Mouse (Mus musculus) CH12.LX (cell line): Measurements from ENCODE around the gene 1700020L24Rik. TPM values are rescaled to one million over a fixed set of nuclear protein-coding genes. Genes with fewer than 3 reads are reported as not detected.

Experiments
- DNase-seq: peaks from one replicate; pipeline ENCODE4 v3.0.0-alpha.2; 2013; ENCODE audit errors: extremely low read depth
- H3K27ac ChIP-seq: 2 replicates; pipeline ENCODE4 v1.5.1; 2012; ENCODE audit warnings: low read depth, mild to moderate bottlenecking, control low read depth, moderate library complexity; ENCODE audit not compliant: insufficient read depth
- H3K27me3 ChIP-seq: replicated peaks from 2 replicates; pipeline ENCODE3; 2012; ENCODE audit warnings: inconsistent platforms
- H3K36me3 ChIP-seq, 2 experiments: replicated peaks in 1 of 2; 2 replicates each; pipeline versions ENCODE3 to v1.6.1; 2012; ENCODE audit warnings: inconsistent platforms in 1 of 2, low read length in 1 of 2, mild to moderate bottlenecking in 1 of 2, mixed read lengths in 1 of 2, moderate library complexity in 1 of 2; ENCODE audit not compliant: control insufficient read depth in 1 of 2, insufficient read depth in 1 of 2
- H3K4me1 ChIP-seq, 2 experiments: 2 replicates each; pipeline ENCODE4 v1.6.1; 2012; ENCODE audit warnings: inconsistent platforms in 1 of 2, moderate library complexity in 1 of 2; ENCODE audit not compliant: insufficient read depth in 2 of 2, control insufficient read depth in 1 of 2
- H3K4me2 ChIP-seq: 2 replicates; pipeline ENCODE4 v1.6.1; 2012; ENCODE audit warnings: low read depth, mild to moderate bottlenecking, control low read depth; ENCODE audit not compliant: poor library complexity, insufficient read depth, severe bottlenecking
- H3K4me3 ChIP-seq, 3 experiments: fragments of 150-350 bp in 1 of 3; sonication (generic) in 1 of 3; replicated peaks in 1 of 3; 2 replicates each; pipeline versions ENCODE3 to v1.5.1; 2011 to 2012; ENCODE audit warnings: low read depth in 2 of 3, low read length in 2 of 3, mild to moderate bottlenecking in 2 of 3, moderate library complexity in 2 of 3, control low read depth in 1 of 3, improper control_type of control experiment in 1 of 3, inconsistent platforms in 1 of 3, mixed read lengths in 1 of 3; ENCODE audit not compliant: poor library complexity in 1 of 3
- H3K79me2 ChIP-seq: replicated peaks from 2 replicates; pipeline ENCODE4 v1.6.1; 2012; ENCODE audit warnings: mild to moderate bottlenecking, moderate library complexity; ENCODE audit not compliant: control insufficient read depth, poor library complexity, insufficient read depth, severe bottlenecking; ENCODE audit errors: extremely low read depth
- H3K9ac ChIP-seq: 2 replicates; pipeline ENCODE4 v1.6.1; 2012; ENCODE audit warnings: low read depth, mild to moderate bottlenecking, control low read depth, moderate library complexity; ENCODE audit not compliant: insufficient read depth
- H3K9me3 ChIP-seq: replicated peaks from 2 replicates; pipeline ENCODE3; 2012; ENCODE audit warnings: low read length, inconsistent platforms, mixed read lengths
- E2F4 ChIP-seq: IDR thresholded peaks from 2 replicates; pipeline ENCODE4 v1.6.1; 2011; ENCODE audit warnings: low read depth, low read length, improper control_type of control experiment; ENCODE audit not compliant: insufficient replicate concordance
- ELF1 ChIP-seq: IDR thresholded peaks from 2 replicates; pipeline ENCODE4 v1.6.1; 2014; ENCODE audit warnings: low read depth, mild to moderate bottlenecking, inconsistent platforms, low read length, improper control_type of control experiment
- GABPA ChIP-seq: IDR thresholded peaks from 2 replicates; pipeline ENCODE4 v1.6.1; 2012; ENCODE audit warnings: low read depth, low read length, improper control_type of control experiment, inconsistent platforms; ENCODE audit not compliant: insufficient replicate concordance
- HCFC1 ChIP-seq: IDR thresholded peaks from 2 replicates; pipeline ENCODE4 v1.6.1; 2012; ENCODE audit warnings: low read depth, mild to moderate bottlenecking, inconsistent platforms, low read length, improper control_type of control experiment
- IRF4 ChIP-seq: IDR thresholded peaks from 2 replicates; pipeline ENCODE4 v1.6.1; 2014; ENCODE audit warnings: low read depth, mild to moderate bottlenecking, inconsistent platforms, low read length, improper control_type of control experiment
- KAT2A ChIP-seq: IDR thresholded peaks from 2 replicates; pipeline ENCODE4 v1.6.1; 2012; ENCODE audit warnings: low read length, improper control_type of control experiment, inconsistent platforms; ENCODE audit not compliant: insufficient replicate concordance
- MAX ChIP-seq: IDR thresholded peaks from 2 replicates; pipeline ENCODE4 v1.6.1; 2011; ENCODE audit warnings: low read length, improper control_type of control experiment
- MEF2A ChIP-seq: IDR thresholded peaks from 2 replicates; pipeline ENCODE4 v1.6.1; 2014; ENCODE audit warnings: low read depth, mild to moderate bottlenecking, inconsistent platforms, low read length, improper control_type of control experiment, borderline replicate concordance
- NRF1 ChIP-seq: IDR thresholded peaks from 2 replicates; pipeline ENCODE4 v1.6.1; 2014; ENCODE audit warnings: low read depth, mild to moderate bottlenecking, inconsistent platforms, low read length, improper control_type of control experiment, moderate library complexity
- RCOR1 ChIP-seq: conservative IDR thresholded peaks from 2 replicates; pipeline ENCODE4 v1.6.1; 2012; ENCODE audit warnings: low read depth, mild to moderate bottlenecking, inconsistent platforms, low read length, improper control_type of control experiment
- SIN3A ChIP-seq: IDR thresholded peaks from 2 replicates; pipeline ENCODE4 v1.6.1; 2012; ENCODE audit warnings: low read length, improper control_type of control experiment, inconsistent platforms
- SMC3 ChIP-seq: IDR thresholded peaks from 2 replicates; pipeline ENCODE4 v1.6.1; 2011; ENCODE audit warnings: low read depth, low read length, improper control_type of control experiment
- TCF12 ChIP-seq: IDR thresholded peaks from 2 replicates; pipeline ENCODE4 v1.6.1; 2014; ENCODE audit warnings: low read depth, mild to moderate bottlenecking, inconsistent platforms, low read length, improper control_type of control experiment
- UBTF ChIP-seq: IDR thresholded peaks from 2 replicates; pipeline ENCODE4 v1.6.1; 2012; ENCODE audit warnings: low read depth, mild to moderate bottlenecking, inconsistent platforms, low read length, improper control_type of control experiment, moderate library complexity
- USF1 ChIP-seq: IDR thresholded peaks from 2 replicates; pipeline ENCODE4 v1.6.1; 2014; ENCODE audit warnings: low read depth, mild to moderate bottlenecking, inconsistent platforms, low read length, improper control_type of control experiment
- USF2 ChIP-seq: conservative IDR thresholded peaks from 2 replicates; pipeline ENCODE4 v1.6.1; 2011; ENCODE audit warnings: low read depth, low read length, improper control_type of control experiment
- ZC3H11A ChIP-seq: IDR thresholded peaks from 2 replicates; pipeline ENCODE4 v1.6.1; 2012; ENCODE audit warnings: low read depth, mild to moderate bottlenecking, inconsistent platforms, low read length, improper control_type of control experiment
- ZKSCAN1 ChIP-seq: IDR thresholded peaks from 2 replicates; pipeline ENCODE4 v1.6.1; 2012; ENCODE audit warnings: low read depth, inconsistent platforms, low read length, improper control_type of control experiment, borderline replicate concordance
- ZMIZ1 ChIP-seq: IDR thresholded peaks from 2 replicates; pipeline ENCODE4 v1.6.1; 2012; ENCODE audit warnings: low read depth, mild to moderate bottlenecking, inconsistent platforms, low read length, improper control_type of control experiment
- dilution Hi-C: fragments of 300-500 bp; cut with MboI; formaldehyde crosslinking; loops from 2 replicates; pipeline ENCODE4 v1.14.3; 2020; ENCODE audit warnings: low sequenced_read_pairs; ENCODE audit not compliant: extremely low pct_unique_long_range_greater_than_20kb, extremely low pct_ligation_motif_present
- in situ Hi-C: fragments of 300-500 bp; cut with MboI; formaldehyde crosslinking; loops from 3 replicates; pipeline ENCODE4 v1.14.3; 2019; ENCODE audit warnings: low sequenced_read_pairs, low pct_ligation_motif_present, low pct_unique_long_range_greater_than_20kb, mixed read lengths
- polyA plus RNA-seq: library from polyadenylated mRNA; unstranded; fragments of >175 nt; gene quantifications from 2 replicates; pipeline ENCODE4 v1.2.1, GENCODE M21; 2012; ENCODE audit warnings: low read depth; ENCODE audit not compliant: insufficient read length
- total RNA-seq, 2 experiments: library from RNA; depleted of rRNA; stranded (reverse); fragments of 300-350 nt in 1 of 2; fragments of >200 nt in 1 of 2; gene quantifications; 2 replicates each; pipeline ENCODE4 v1.2.3; 2012 to 2014

The 1700020L24Rik gene
- total and polyA plus RNA-seq, 3 experiments = 0.21 to 0.40 TPM; not detected in 1

- no peaks in the 10 kb centered on the region for H3K36me3 ChIP-seq
- H3K4me3 ChIP-seq = no peak overlapping the region
- peaks cover 0 to 5% of the 10 kb centered on the region in 2 experiments; a peak in 3 of 4 replicates for H3K4me1 ChIP-seq
- in situ Hi-C loops = no loop called here
- H3K27ac ChIP-seq = no peak overlapping the region
- no peak for DNase-seq
- no peaks in the 10 kb centered on the region for H3K79me2 ChIP-seq
- dilution Hi-C loops = no loop called here
- peaks cover 71% of the 10 kb centered on the region for H3K27me3 ChIP-seq
- no peak overlapping the region for H3K9ac ChIP-seq
- TF ChIP-seq ZC3H11A (no peak), TCF12 (no peak), USF1 (no peak), E2F4 (no peak), NRF1 (no peak), KAT2A (no peak), ZKSCAN1 (no peak), IRF4 (no peak), HCFC1 (no peak), GABPA (no peak), UBTF (no peak), SMC3 (no peak), SIN3A (no peak), USF2 (no peak), MAX (no peak)
- TF ChIP-seq, all 38 proteins: peak for 0
- Histone ChIP-seq H3K9me3 (no peaks in the 10 kb centered on the region), H3K4me2 (no peak overlapping the region)
Measured at GRCm38 (mm10) chr11:83451281-83451680, 13.8 kb downstream of the 1700020L24Rik start.

- Histone ChIP-seq H3K4me3 (no peak overlapping the region), H3K4me2 (no peak overlapping the region), H3K36me3 (no peaks in the 10 kb centered on the region), H3K9me3 (no peaks in the 10 kb centered on the region), H3K27ac (no peak overlapping the region), H3K27me3 (peaks cover 50% of the 10 kb centered on the region), H3K4me1 (peaks cover 13 to 16% of the 10 kb centered on the region in 2 experiments), H3K79me2 (no peaks in the 10 kb centered on the region), H3K9ac (no peak overlapping the region)
- TF ChIP-seq KAT2A = no peak
- TF ChIP-seq HCFC1 = no peak
- no peak for TF ChIP-seq ZKSCAN1
- no peak for TF ChIP-seq RCOR1
- no peak for TF ChIP-seq SMC3
- no peak for TF ChIP-seq E2F4
- no peak for TF ChIP-seq ZMIZ1
- TF ChIP-seq MEF2A = no peak
- TF ChIP-seq ELF1 = no peak
- dilution Hi-C loops = no loop called here
- in situ Hi-C loops = no loop called here
- DNase-seq = no peak
Measured at GRCm38 (mm10) chr11:83454548-83454947, 17.1 kb downstream of the 1700020L24Rik start.
